Mouse (Mus musculus) frontal cortex, postnatal 10 days (tissue): ENCODE results near the gene Pcbp3.

Source experiments
- DNase-seq, 2 experiments: peaks; one replicate each; pipeline ENCODE4 v3.0.0; 2022; ENCODE audit warnings: low spot score in 2 of 2, mixed read lengths in 1 of 2

Gene Pcbp3

DNA sequence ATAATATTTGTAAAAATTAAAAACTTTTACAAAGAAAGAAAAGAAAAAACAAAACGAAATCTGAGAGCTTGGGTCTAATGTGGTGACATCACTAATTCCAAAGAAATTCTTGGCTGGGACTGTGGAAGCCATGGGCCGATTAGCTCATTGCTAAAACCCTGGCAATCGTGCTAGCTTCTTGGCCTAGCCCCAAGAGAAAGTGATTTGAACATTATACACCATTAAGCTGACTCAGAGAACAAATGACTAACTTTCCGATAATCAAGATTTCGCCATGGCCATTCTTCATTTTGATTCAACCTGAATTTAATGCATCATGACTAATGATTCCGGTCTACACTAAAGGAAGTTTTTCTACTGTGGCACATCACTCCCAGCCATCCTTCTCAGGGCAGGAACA lies 30.6 kb downstream of the Pcbp3 start:
- DNase-seq: no peak

DNA sequence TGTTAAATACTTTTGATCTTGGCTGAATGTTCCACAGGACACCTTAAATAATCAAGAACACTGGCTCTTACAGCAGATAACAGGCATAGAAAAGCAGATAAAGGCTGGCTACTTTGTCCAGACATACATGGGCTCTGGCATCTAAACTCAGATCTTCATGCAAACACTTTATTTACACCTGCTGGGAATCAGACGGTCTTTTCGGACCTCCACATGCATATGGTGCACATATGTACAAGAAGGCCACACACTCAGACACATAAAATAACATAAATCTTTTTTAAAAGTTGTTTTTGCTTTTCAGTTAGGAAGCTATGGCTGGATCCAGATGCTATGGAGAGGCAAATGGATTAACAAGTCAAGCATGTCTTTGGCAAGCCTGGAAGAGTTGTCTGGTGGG lies 37.2 kb downstream of the Pcbp3 start:
- no peak for DNase-seq

DNA sequence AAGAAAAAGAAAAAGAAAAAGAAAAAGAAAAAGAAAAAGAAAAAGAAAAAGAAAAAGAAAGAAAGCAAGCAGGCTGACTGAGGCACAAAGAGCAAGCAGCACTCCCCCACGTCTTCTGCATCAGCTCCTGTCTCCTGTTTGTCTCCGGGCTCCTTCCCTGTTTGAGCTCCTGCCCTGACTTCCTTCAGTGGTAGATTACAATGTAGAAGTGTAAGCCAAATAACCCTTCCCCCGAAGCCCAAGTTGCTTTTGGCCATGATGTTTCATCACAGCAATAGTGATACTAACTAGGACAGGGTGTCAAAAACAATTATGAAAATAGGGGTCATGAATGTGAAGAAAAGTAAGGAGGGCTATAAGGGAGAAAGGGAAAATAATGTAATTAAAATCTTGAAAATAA lies 43.6 kb downstream of the Pcbp3 start:
- DNase-seq: no peak

DNA sequence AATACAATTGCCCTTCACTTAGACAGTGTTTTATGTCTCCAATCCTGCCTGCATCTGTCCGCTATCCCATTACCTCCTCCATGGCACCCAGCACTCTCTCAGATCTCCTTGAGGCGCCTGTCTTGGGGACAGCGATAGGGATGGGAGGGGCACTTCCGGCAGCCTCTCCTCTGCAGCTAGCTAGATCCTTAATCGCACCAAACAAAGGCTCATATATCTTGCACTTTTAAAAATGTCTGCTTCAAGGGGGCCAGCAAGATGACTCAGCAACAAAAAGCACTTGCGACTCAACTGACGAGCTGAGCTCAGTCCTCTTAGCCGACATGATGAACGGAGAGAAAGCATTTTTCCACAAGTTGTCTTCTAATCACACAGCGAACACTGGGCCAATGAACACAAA lies 55.3 kb downstream of the Pcbp3 start:
- peak in 1 of 2 experiments; percentile 3 for DNase-seq

DNA sequence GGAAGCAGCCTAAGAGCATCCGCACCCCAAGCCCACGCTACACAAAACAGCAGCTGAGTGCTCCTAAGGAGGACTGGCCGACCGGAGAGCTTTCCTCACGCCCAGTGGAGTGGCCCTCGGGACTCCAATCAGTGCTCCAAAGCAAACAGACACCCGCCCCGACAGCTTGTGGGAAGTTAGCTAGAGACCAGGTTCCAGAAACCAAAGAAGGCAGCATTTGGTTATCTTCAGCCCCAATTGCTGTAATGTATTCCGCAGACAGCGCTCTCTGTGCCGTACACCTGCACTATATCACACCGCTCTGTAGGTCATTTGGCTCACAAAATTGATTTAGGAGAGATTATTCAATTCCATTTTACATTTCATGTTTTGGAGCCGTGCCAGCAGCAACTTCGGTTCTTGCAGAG lies 55.7 kb downstream of the Pcbp3 start:
- DNase-seq: peak in 1 of 2 experiments; percentile 4

DNA sequence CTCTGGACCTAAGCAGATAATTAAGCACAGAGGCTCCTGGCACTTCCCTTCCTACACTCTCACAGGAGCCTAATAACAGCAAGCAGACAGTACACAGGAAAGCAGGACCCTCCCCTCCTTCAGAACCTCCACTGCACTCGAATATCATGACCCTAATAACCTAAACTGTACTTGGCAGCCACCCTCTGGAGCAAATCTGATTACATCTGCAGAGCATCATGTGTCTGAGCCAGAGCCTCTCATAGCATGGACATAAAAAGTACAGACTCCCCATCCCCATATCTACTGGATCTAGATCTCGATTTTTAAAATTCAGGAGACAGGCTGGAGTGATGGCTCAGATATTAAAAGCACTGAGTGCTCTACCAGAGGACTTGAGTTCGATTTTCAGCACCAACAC lies 58.0 kb downstream of the Pcbp3 start:
- DNase-seq: no peak

DNA sequence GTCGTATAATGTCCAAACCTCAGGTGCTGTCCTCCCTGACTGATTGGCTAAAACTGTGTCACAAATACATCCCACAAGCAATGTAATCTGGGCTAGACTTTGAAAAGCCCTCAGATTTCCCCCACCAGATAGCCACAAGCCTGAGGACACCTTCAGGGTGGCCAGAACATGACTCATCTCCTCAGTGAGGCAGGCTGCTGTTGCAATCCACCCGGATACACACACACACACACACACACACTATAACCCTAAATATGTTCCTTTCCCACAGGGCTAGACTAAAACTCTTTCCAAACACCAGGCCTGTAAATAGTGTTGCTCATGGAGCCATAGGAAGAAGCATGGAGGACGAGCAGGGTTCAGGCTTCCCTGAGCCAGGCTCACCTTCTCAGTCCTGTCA lies 58.6 kb downstream of the Pcbp3 start:
- DNase-seq: no peak

DNA sequence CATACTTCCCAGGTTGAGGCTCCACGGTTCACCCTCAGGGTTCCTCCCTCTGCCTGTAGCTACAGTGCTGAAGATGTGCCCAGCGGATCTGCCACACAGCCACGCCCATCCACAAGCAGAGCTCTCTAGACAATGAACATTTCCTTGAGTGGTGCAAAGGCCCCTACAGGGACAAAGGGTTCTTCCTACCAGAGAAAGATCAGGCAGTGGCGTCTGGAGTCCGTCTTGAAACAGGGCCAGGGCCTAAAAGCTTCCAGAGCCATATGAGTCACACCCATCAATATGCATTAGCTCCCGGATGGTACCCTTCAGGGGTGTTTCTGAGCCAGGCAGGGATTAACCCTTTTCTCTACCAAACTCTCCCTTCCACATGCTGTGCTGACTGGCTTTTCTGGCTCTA lies 59.1 kb downstream of the Pcbp3 start:
- no peak for DNase-seq

DNA sequence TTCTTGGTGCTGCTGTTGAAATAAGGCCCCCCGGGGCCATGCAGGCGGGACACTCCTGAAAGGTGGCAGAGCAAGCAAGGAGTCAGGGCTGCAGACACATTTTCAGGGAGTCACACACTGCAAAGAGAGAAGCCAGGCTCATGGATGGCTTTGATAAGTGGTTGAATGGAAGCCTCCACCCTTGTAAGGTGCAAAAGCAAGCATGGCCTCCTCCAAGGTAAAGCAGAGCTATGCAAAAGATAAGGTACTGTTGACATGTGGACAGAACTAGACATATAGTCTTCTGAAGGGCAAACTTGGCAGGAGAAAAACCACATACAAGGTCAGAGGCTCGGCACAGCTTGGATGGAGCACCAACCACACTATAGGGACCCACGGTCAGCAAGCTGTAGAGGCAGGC lies 63.3 kb downstream of the Pcbp3 start:
- no peak for DNase-seq

DNA sequence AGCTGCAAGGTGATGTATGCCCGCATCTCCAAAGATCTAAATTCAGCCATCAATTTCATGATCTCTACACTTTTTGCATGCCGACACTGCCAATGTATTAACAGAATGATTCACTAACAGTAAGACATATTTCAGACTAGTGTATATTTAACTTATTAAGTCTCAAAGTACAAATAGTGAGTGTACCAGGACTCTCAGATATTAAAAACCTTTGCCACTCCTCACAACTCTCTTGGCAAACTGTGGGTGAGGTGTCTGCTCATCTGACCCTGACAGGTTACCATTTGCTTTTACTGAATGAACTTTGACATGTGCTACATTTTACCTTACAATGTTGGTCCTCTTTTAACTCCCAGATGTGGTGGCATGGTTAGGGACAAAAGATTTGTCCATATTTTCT lies 70.2 kb downstream of the Pcbp3 start:
- DNase-seq: no peak

DNA sequence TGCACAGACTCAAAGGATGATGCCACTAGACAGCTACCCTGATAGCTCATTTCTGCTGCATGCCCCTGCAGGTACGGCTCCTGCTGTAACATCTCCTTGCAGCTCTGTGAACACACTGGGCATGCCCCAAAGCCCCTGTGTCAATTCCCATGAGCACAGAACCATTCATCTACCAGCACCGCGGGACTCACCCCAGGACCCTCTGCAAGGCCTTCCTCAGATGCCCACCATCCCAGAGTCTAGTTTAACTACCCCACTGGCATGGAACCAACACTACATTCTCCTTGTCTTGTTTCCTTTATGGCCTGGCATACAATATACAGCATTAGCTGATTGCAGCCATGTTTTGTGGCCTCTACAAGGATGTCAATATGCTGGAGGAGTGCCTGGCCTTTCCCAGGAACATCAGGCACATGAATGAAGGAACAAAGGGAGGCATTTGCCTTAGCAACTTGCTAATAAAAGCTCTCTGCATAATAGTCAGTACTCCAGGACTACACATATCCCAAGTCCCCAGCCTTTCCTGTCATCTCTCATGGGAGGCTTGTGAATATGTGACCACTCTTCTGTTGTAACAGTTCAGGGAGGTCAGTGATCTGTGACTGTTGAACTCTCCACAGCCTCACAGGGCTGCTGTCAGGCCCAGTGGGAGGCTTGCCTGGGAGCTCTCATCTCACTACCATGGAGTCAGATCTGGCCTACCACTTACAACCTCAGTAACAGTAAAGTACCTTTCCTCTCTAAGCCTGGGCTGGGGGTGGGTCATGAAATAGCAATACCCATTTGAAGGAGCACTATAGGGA lies 78.0 kb downstream of the Pcbp3 start:
- DNase-seq: no peak

DNA sequence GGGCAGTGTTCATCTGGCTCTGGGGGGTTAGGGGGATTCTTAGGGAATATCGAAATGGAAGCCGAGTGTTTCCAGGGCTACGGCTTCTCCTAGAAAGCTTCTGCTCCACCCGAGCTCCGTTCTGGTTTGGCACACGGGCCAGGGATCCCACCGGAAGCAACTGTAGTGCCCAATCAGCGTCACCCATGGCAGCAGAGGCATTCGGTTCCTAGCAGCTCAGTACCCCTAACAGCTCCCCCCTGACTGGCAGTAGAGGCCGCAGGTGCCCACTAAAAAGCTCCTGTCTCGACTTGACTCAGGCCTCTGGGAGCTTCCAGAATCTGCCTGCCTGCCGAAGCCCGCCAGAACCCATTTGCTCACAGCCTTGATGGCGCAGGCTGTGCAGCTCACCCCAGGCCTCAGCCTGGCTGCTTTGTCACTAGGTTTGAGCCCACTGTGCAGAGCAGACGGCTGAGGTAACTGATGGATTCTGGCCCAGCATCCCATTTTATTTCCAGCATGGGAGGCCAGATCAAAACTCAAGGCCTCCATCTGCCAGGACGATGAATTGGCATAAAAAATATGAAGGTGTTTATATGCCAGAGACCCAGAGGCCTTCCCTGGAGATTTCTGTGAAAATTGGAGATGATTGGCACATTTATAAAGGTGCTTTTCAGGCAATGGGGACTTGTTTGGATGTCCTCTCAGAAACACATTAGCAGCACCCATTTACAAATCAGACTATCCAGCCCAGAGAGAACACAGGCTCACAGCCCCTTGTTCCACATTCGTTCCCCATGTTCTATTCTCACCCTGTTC lies 78.8 kb downstream of the Pcbp3 start:
- no peak for DNase-seq

DNA sequence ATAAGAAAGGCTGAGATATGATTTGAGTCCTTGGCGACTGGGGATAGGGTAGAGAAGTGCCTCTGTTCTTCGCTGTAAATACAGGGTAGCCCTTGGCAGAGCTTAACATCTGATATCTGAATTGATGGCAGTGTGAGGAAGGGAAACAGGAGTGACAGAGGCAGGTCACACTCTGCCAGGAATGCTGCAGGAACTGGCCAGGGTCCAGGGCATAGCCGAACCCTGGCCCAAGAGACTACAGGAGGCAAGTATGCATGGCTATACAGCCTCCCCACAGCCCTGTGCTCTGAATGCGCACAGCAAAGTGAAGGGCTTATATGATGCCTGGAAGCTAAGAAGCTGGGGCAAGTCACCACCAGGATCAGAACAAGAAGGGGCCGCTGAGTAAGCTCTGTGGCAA lies 79.8 kb downstream of the Pcbp3 start:
- no peak for DNase-seq

DNA sequence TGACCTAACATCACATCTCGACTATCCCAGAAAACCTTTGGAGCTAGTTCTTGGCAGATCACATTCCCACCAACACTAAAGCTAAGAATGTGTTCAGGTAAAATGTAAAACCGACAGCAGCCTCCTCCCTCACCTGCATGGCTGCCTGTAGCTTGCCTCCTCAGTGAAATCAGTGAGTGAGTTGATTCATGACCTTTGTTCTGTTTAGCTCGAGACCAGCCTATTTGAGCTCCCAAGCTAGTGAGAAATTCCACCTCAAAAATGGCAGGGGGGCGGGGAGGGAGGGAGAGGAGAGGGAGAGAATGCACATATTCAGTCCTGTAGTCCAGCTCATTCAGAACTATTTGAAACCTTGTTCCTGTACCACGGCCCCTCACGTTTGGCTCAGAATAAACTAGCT lies 86.4 kb downstream of the Pcbp3 start:
- no peak for DNase-seq

DNA sequence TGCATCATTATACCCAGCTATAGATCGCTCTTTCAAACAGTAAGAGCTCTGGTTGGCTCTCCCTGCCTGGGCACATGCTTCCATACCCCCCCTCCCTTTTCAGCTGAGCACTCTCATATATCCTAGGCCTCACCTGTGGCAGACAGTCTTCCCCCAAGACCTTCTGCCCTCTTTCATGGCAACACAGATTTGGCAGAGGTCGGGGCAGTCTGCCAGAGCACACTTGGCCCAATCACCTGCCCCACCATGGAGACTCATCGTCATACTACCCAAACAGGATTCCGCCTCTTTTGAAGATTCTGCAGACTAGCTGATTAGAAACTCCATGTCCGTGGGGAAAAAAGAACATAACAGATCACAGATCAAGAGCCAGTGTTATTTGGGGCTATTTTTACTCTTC lies 86.8 kb downstream of the Pcbp3 start:
- no peak for DNase-seq

DNA sequence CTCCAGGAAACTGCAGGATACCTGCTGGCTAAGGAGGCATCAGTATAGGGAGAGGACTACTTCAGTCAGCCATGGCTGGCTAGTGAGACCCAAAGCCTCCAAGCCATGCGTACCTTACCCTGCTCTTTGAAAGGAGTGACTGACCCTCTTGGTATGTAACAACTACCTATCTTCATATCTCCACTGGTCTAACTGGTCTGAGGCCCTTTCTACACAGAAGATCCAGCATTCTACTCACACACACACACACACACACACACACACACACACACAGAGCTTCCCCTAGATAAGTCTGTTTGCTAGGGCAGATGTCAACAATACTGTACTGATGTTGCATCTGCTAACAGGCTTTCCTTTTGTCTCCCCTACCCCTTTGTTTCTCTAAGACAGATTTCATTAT lies 87.3 kb downstream of the Pcbp3 start:
- DNase-seq: no peak

DNA sequence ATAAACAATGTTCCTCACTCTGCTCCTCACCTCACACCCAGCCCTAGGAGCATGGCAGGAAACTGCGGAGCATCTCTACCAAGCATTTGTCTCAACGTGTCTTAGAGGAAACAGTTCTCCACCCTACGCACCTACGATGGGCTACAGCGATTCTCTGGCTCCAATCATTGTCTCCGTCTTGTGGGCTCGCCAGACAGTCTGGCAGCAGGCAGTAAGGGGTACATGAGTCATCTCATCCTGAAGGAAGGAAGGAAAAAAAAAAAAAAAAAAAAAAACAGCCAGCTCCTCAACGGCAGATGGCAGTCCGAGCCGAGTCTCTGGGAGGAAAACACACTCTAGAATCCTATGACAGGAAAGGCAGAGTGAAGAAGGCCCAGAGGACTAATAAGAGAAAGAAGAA lies 87.7 kb downstream of the Pcbp3 start:
- DNase-seq: no peak

DNA sequence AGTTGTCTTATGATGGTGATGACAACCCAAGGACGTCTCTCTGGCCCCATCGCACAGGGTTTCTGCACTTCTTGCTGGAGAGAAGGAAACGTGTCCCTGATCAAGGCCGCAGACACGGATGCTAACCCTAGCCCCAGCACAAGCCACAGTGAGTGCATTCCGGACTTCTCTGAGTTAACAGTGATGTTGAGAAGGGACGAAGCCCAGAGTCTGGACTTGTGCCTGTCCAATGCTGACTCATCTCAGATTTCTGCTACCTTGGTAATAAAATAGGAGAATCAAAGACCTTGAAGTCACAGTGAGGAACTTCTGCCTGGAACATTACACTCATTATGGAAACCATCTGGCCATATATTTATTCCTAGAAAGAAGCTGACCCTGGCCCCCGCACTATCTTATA lies 89.0 kb downstream of the Pcbp3 start:
- DNase-seq: no peak

DNA sequence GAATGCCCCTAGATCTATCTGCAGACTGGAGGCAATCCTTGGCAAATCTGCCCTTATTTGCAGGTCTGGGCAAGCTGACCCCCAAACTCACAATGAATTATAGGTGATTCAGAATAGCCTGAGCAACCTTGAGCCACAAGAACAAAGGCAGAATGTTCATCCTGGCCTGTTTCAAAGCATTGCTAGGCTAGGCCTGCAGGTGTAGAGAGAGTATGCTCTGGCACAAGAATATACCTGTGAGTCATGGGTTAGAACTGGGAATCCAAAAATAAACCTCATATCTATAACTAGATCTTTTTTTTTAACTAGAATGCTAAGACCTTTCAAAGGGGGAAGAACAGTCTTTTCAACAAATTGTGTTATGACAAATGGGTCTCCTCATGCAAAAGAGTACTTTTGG lies 95.8 kb downstream of the Pcbp3 start:
- no peak for DNase-seq

DNA sequence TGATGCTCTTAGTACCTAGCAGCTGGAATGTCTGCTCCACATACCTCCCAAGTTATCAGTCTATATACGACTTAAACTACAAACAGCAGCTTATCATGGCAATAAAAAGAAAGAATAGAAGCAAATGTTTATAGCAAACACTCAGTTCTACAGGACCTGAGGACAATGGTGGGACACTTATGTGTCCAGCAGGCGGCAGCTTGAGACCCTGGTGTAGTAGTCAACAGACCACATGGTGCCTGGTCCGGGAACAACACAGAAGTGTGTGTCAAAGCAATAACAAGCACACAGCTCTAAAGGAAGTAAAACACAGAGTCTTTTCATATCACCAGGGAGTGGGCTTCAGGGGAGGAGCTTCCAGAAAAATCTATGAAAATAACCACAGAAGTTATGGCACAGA lies 100.7 kb downstream of the Pcbp3 start:
- no peak for DNase-seq

DNA sequence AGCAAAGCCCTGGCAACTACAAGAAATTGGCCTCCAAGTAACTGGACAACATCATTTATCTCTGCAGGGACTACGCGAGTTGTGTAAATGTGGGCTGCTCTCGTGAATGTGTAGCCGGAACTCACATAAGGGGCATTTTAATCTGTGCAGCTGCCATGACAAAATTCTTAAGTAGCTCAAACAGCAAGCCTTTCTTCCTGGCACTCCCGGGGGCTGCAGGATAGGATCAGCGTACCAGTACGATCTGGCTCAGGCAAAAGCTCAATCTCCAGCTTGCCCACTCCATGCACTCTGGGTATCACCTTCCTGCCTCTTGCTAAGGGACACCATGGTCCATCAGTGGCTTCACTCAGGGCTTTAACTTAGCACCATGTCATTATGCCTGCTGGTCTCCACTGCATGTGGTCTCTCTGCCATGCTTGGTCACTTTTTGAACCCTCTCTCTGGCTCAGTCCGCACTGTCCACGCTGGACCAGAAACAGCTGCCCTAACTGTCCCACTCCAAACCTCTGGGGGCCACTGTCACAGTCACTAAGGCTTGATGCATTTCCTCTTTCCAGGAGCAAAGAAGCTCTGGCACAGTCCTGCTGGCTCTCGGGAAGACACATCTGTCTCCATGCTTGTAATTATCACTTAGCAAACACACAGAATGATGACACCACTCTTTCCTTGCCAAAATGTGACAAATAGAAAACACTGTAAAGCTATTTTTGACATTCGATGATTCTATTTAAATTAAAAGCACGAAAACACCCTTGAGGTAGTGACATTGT lies 102.1 kb downstream of the Pcbp3 start:
- no peak for DNase-seq

DNA sequence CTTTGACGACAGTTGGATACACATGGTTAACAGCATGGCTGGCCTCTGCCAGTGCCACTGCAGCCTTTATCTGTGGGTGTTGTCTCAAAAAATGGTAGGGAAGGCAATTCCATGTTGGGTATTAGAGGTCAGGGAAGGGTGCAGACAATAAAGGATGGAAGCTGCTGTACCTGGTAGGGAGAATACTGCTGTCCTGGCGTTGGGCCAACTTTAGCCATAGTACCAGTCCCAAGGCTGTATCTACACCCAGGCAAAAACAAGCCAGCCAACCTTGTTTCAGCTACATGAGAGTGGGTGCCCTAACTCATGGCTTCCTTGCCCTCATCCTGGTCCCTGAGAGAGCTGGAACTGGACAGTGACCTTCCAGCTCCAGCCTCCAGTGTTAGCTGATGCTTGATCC lies 103.8 kb downstream of the Pcbp3 start:
- DNase-seq: no peak

DNA sequence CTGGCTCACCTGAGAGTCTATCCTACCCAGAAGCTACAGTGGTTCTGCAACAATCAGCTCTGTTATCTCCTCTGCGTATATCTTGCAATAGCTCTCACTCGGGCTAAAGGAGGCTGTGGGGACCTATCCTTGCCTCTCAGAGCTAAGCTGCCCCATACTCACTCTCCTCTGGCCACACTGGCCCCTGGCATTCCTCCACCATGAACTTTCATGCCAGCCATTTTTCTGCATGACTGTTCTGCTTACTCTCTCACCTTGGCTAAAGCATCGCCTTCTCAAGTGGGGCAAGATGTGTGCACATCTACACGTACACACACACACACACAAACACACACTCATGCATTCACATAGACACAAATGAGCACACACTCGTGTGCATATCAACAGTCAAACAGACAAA lies 115.2 kb downstream of the Pcbp3 start:
- DNase-seq: no peak
